Mouse (Mus musculus): ENCODE data around the gene Tbc1d10a. TPM values are rescaled to one million over a fixed set of nuclear protein-coding genes. Genes with fewer than 3 reads are reported as not detected.

Gene Tbc1d10a
- 26.9 and 27.7 TPM in 2 replicates for polyA plus RNA-seq (2016; fragmentation: Nextera tagmentation; extraction: Ambion mirVana)

GRCm38 (mm10) chr11:4186486-4187317, at the start of gene Tbc1d10a:
Tbc1d10a (plus strand) TSS chr11:4186789.
- ATAC-seq (ENCODE audit: low FRiP score, low read depth) = peak; percentile 99
- H3K36me3 ChIP-seq = peaks cover 15% of the 10 kb centered on the region
- H3K4me2 ChIP-seq (replicated peaks) = peak within 1 kb of the TSS; percentile 90
- under 1% methylated on average over 71 of the region's 71 CpGs for WGBS
- peaks cover 10% of the 10 kb centered on the region for H3K4me1 ChIP-seq
- H3K9me3 ChIP-seq = no peaks in the 10 kb centered on the region
- H3K27me3 ChIP-seq (replicated peaks) = no peaks in the 10 kb centered on the region
- H3K9ac ChIP-seq = peak within 1 kb of the TSS; percentile 87
- no peak within 1 kb of the TSS for H3K27ac ChIP-seq
- peak within 1 kb of the TSS; percentile 83 for H3K4me3 ChIP-seq

- Histone ChIP-seq H3K27me3 (replicated peaks) (no peaks in the 10 kb centered on the region), H3K27ac (no peak overlapping the region), H3K4me2 (replicated peaks) (no peak overlapping the region), H3K4me1 (peaks cover 16% of the 10 kb centered on the region), H3K36me3 (peaks cover 61% of the 10 kb centered on the region), H3K9me3 (no peaks in the 10 kb centered on the region), H3K4me3 (no peak overlapping the region), H3K9ac (0 out of 2 replicates have a peak overlapping the region, but pooled peaks have one; percentile 3)
- WGBS = 45% methylated on average over 2 of the region's 2 CpGs
- ATAC-seq (ENCODE audit: low FRiP score, low read depth) = no peak
Observed at GRCm38 (mm10) chr11:4138964-4139363, 47.6 kb upstream of the Tbc1d10a start.

- H3K4me1 ChIP-seq = peaks cover 6% of the 10 kb centered on the region
- no peak overlapping the region for H3K9ac ChIP-seq
- ATAC-seq (ENCODE audit: low FRiP score, low read depth) = no peak
- no peaks in the 10 kb centered on the region for H3K9me3 ChIP-seq
- no peak overlapping the region for H3K4me3 ChIP-seq
- no peak overlapping the region for H3K27ac ChIP-seq
- H3K36me3 ChIP-seq = peaks cover 68% of the 10 kb centered on the region
- no peak overlapping the region for H3K4me2 ChIP-seq (replicated peaks)
- H3K27me3 ChIP-seq (replicated peaks) = no peaks in the 10 kb centered on the region
Observed at GRCm38 (mm10) chr11:4141505-4141904, 45.1 kb upstream of the Tbc1d10a start.

- Histone ChIP-seq H3K9ac (no peak overlapping the region), H3K27ac (no peak overlapping the region), H3K9me3 (no peaks in the 10 kb centered on the region), H3K27me3 (replicated peaks) (no peaks in the 10 kb centered on the region), H3K4me1 (no peaks in the 10 kb centered on the region), H3K36me3 (peaks cover 59% of the 10 kb centered on the region), H3K4me3 (no peak overlapping the region), H3K4me2 (replicated peaks) (no peak overlapping the region)
- 89% methylated on average over 4 of the region's 4 CpGs for WGBS
- ATAC-seq (ENCODE audit: low FRiP score, low read depth) = no peak
Observed at GRCm38 (mm10) chr11:4142352-4142751, 44.2 kb upstream of the Tbc1d10a start.

- Histone ChIP-seq H3K9me3 (no peaks in the 10 kb centered on the region), H3K27ac (no peak overlapping the region), H3K4me1 (no peaks in the 10 kb centered on the region), H3K36me3 (peaks cover 55% of the 10 kb centered on the region), H3K4me2 (replicated peaks) (no peak overlapping the region), H3K9ac (no peak overlapping the region), H3K27me3 (replicated peaks) (no peaks in the 10 kb centered on the region), H3K4me3 (no peak overlapping the region)
- no peak for ATAC-seq (ENCODE audit: low FRiP score, low read depth)
- 92% methylated on average over 21 of the region's 21 CpGs for WGBS
Observed at GRCm38 (mm10) chr11:4143281-4144062, 43.1 kb upstream of the Tbc1d10a start.

- no peaks in the 10 kb centered on the region for H3K9me3 ChIP-seq
- no peak overlapping the region for H3K9ac ChIP-seq
- H3K27me3 ChIP-seq (replicated peaks) = no peaks in the 10 kb centered on the region
- no peak overlapping the region for H3K4me2 ChIP-seq (replicated peaks)
- ATAC-seq (ENCODE audit: low FRiP score, low read depth) = no peak
- no peak overlapping the region for H3K27ac ChIP-seq
- no peak overlapping the region for H3K4me3 ChIP-seq
- H3K4me1 ChIP-seq = no peaks in the 10 kb centered on the region
- 83% methylated on average over 6 of the region's 6 CpGs for WGBS
- peaks cover 32% of the 10 kb centered on the region for H3K36me3 ChIP-seq
Observed at GRCm38 (mm10) chr11:4146381-4146780, 40.2 kb upstream of the Tbc1d10a start.

GRCm38 (mm10) chr11:4147098-4147497, 39.5 kb upstream of the Tbc1d10a start:
- Histone ChIP-seq H3K9me3 (no peaks in the 10 kb centered on the region), H3K27me3 (replicated peaks) (no peaks in the 10 kb centered on the region), H3K4me3 (no peak overlapping the region), H3K36me3 (peaks cover 25% of the 10 kb centered on the region), H3K4me1 (no peaks in the 10 kb centered on the region), H3K27ac (no peak overlapping the region), H3K9ac (no peak overlapping the region), H3K4me2 (replicated peaks) (no peak overlapping the region)
- WGBS = 83% methylated on average over 10 of the region's 10 CpGs
- ATAC-seq (ENCODE audit: low FRiP score, low read depth) = no peak

- ATAC-seq (ENCODE audit: low FRiP score, low read depth) = no peak
- H3K4me3 ChIP-seq = no peak overlapping the region
- no peak overlapping the region for H3K4me2 ChIP-seq (replicated peaks)
- peaks cover 15% of the 10 kb centered on the region for H3K36me3 ChIP-seq
- H3K9me3 ChIP-seq = no peaks in the 10 kb centered on the region
- WGBS = 90% methylated on average over 5 of the region's 5 CpGs
- H3K4me1 ChIP-seq = no peaks in the 10 kb centered on the region
- no peaks in the 10 kb centered on the region for H3K27me3 ChIP-seq (replicated peaks)
- no peak overlapping the region for H3K9ac ChIP-seq
- H3K27ac ChIP-seq = no peak overlapping the region
Observed at GRCm38 (mm10) chr11:4148120-4148519, 38.5 kb upstream of the Tbc1d10a start.

GRCm38 (mm10) chr11:4148536-4149156, 37.9 kb upstream of the Tbc1d10a start:
- Histone ChIP-seq H3K9me3 (no peaks in the 10 kb centered on the region), H3K4me2 (replicated peaks) (no peak overlapping the region), H3K4me3 (no peak overlapping the region), H3K9ac (no peak overlapping the region), H3K4me1 (no peaks in the 10 kb centered on the region), H3K36me3 (peaks cover 9% of the 10 kb centered on the region; the same call in 1 of the 2 replicates), H3K27ac (no peak overlapping the region), H3K27me3 (replicated peaks) (no peaks in the 10 kb centered on the region)
- WGBS = 92% methylated on average over 9 of the region's 9 CpGs
- no peak for ATAC-seq (ENCODE audit: low FRiP score, low read depth)

- H3K9ac ChIP-seq = no peak overlapping the region
- no peaks in the 10 kb centered on the region; the same call in 1 of the 2 replicates for H3K36me3 ChIP-seq
- H3K4me2 ChIP-seq (replicated peaks) = no peak overlapping the region
- no peaks in the 10 kb centered on the region for H3K9me3 ChIP-seq
- H3K4me1 ChIP-seq = no peaks in the 10 kb centered on the region
- WGBS = 88% methylated on average over 6 of the region's 6 CpGs
- H3K4me3 ChIP-seq = no peak overlapping the region
- no peak for ATAC-seq (ENCODE audit: low FRiP score, low read depth)
- no peaks in the 10 kb centered on the region for H3K27me3 ChIP-seq (replicated peaks)
- H3K27ac ChIP-seq = no peak overlapping the region
Observed at GRCm38 (mm10) chr11:4149886-4150285, 36.7 kb upstream of the Tbc1d10a start.

GRCm38 (mm10) chr11:4153694-4154093, 32.9 kb upstream of the Tbc1d10a start:
- Histone ChIP-seq H3K4me2 (replicated peaks) (no peak overlapping the region), H3K27me3 (replicated peaks) (no peaks in the 10 kb centered on the region), H3K9ac (no peak overlapping the region), H3K27ac (no peak overlapping the region), H3K36me3 (no peaks in the 10 kb centered on the region), H3K9me3 (no peaks in the 10 kb centered on the region), H3K4me1 (no peaks in the 10 kb centered on the region), H3K4me3 (no peak overlapping the region)
- WGBS = 94% methylated on average over 7 of the region's 7 CpGs
- ATAC-seq (ENCODE audit: low FRiP score, low read depth) = no peak

GRCm38 (mm10) chr11:4155641-4156040, 30.9 kb upstream of the Tbc1d10a start:
- Histone ChIP-seq H3K4me2 (replicated peaks) (no peak overlapping the region), H3K9me3 (no peaks in the 10 kb centered on the region), H3K4me3 (no peak overlapping the region), H3K4me1 (peaks cover 11% of the 10 kb centered on the region; the same call in 1 of the 2 replicates), H3K27me3 (replicated peaks) (no peaks in the 10 kb centered on the region), H3K27ac (no peak overlapping the region), H3K9ac (no peak overlapping the region), H3K36me3 (no peaks in the 10 kb centered on the region)
- WGBS = 77% methylated on average over 5 of the region's 5 CpGs
- no peak for ATAC-seq (ENCODE audit: low FRiP score, low read depth)
